Comparison of ENCODE assay signal across 23 mouse cellular contexts in genomic region chr1:85101754-85102153, GRCm38 (mm10). TPM values are rescaled to one million over a fixed set of nuclear protein-coding genes. Genes with fewer than 3 reads are reported as not detected.
DNase-seq lines count a peak whose midpoint lies in the region; TF ChIP-seq lines count a peak whose summit lies in the region.
"Not testable (repeated sequence)": the region's sequence is repeated elsewhere in the genome, so short reads cannot be mapped to it uniquely, and the experiment has no call there.
"Had no signal": no experiment of that assay in that cellular context is flagged by ENCODE, and none has a peak within 500 bp of the region (broad histone marks: within the 10 kb centered on the region; RNA-seq: fewer than 3 reads in every experiment).

No protein-coding gene starts in this region.

- 55% methylated on average over 4 of the region's 4 CpGs for WGBS in spleen, adult 2 months

- peak; percentile 62; the same call in 1 of the 2 replicates for TF ChIP-seq EP300 in CH12.LX (IDR thresholded peaks at IDR 0.05; ENCODE audit: low read length)

- H3K4me1 ChIP-seq in CH12.LX (ENCODE audit: control insufficient read depth in 1 of 2, insufficient read depth in 2 of 2): peaks cover 3 to 11% of the 10 kb centered on the region in 2 experiments; a peak in 3 of 4 replicates
- not testable (repeated sequence) for H3K4me1 ChIP-seq in spleen, adult 2 months (ENCODE audit: control insufficient read depth, insufficient read depth, insufficient read length)

- not testable (repeated sequence) for H3K9me3 ChIP-seq in CH12.LX (replicated peaks; ENCODE audit: low read length)

- peak; percentile 54 to 68 for DNase-seq in B cell, adult 2 months
- DNase-seq in CH12.LX (ENCODE audit: extremely low read depth); spleen, adult 2 months (ENCODE audit: low read depth in 1 of 2, low spot score in 2 of 2): not testable (repeated sequence)
- DNase-seq in heart, adult 11 months: peak; percentile 91
- peak; percentile 35 for DNase-seq in spleen, adult 12 weeks (ENCODE audit: low spot score)
- DNase-seq in spleen, postnatal 36 days (ENCODE audit: low spot score in 2 of 2): peak; percentile 69 to 73

- dilution Hi-C loops in CH12.LX (cut with MboI; ENCODE audit: extremely low pct_ligation_motif_present, extremely low pct_unique_long_range_greater_than_20kb, low sequenced_read_pairs): not testable (repeated sequence)

- H3K4me3 ChIP-seq in CH12.LX (replicated peaks in 1 of 3; ENCODE audit: low read depth in 2 of 3, low read length in 2 of 3, poor library complexity in 1 of 3); spleen, adult 2 months (ENCODE audit: extremely low read depth, insufficient read depth, insufficient read length): not testable (repeated sequence)

- not testable (repeated sequence) for H3K79me2 ChIP-seq in CH12.LX (replicated peaks; ENCODE audit: control insufficient read depth, extremely low read depth, insufficient read depth, poor library complexity, severe bottlenecking)

- peak overlapping the region; percentile 68 for H3K27ac ChIP-seq in CH12.LX (ENCODE audit: insufficient read depth, low read depth)
- H3K27ac ChIP-seq in spleen, adult 2 months (ENCODE audit: insufficient read depth, low read length): 0 out of 2 replicates have a peak overlapping the region, but pooled peaks have one; percentile 43

- peak; percentile 31; the same call in 1 of the 2 replicates for TF ChIP-seq POLR2A in CH12.LX (IDR thresholded peaks at IDR 0.05; ENCODE audit: low read depth, low read length)
- not testable (repeated sequence) for TF ChIP-seq POLR2A in spleen, adult 2 months (IDR thresholded peaks at IDR 0.05; ENCODE audit: low read depth, low read length)

- not testable (repeated sequence) for H3K4me2 ChIP-seq in CH12.LX (ENCODE audit: insufficient read depth, low read depth, poor library complexity, severe bottlenecking)

- in situ Hi-C loops in CH12.LX (cut with MboI; ENCODE audit: low pct_ligation_motif_present, low pct_unique_long_range_greater_than_20kb, low sequenced_read_pairs): not testable (repeated sequence)

- TF ChIP-seq CTCF in CH12.LX (conservative IDR thresholded peaks at IDR 0.05 in 1 of 2, IDR thresholded peaks at IDR 0.05 in 1 of 2; ENCODE audit: low read depth in 2 of 2, low read length in 2 of 2); spleen, adult 2 months (IDR thresholded peaks at IDR 0.05; ENCODE audit: extremely low read depth, insufficient read depth, insufficient read length, insufficient replicate concordance): not testable (repeated sequence)

- H3K36me3 ChIP-seq in CH12.LX (replicated peaks in 1 of 2; ENCODE audit: control insufficient read depth in 1 of 2, insufficient read depth in 1 of 2, low read length in 1 of 2); spleen, adult 2 months (ENCODE audit: control insufficient read depth, insufficient read depth, low read length): not testable (repeated sequence)

- not testable (repeated sequence) for TF ChIP-seq RAD21 in CH12.LX (IDR thresholded peaks at IDR 0.05; ENCODE audit: low read depth, low read length)

- H3K9ac ChIP-seq in CH12.LX (ENCODE audit: insufficient read depth, low read depth): not testable (repeated sequence)

- not testable (repeated sequence) for H3K27me3 ChIP-seq in CH12.LX (replicated peaks); spleen, adult 2 months (ENCODE audit: control insufficient read depth, insufficient read depth, low read length)

TF ChIP-seq in CH12.LX, 34 proteins besides CTCF, POLR2A, EP300 and RAD21:
- peak; percentile 59; the same call in 1 of the 2 replicates for TF ChIP-seq MEF2A (IDR thresholded peaks at IDR 0.05; ENCODE audit: borderline replicate concordance, low read depth, low read length)
- peak; percentile 56; the same call in 1 of the 2 replicates for TF ChIP-seq TCF12 (IDR thresholded peaks at IDR 0.05; ENCODE audit: low read depth, low read length)
- peak; percentile 43 for TF ChIP-seq BHLHE40 (IDR thresholded peaks at IDR 0.05; ENCODE audit: low read depth, low read length)
- TF ChIP-seq SIN3A (IDR thresholded peaks at IDR 0.05; ENCODE audit: low read length): 0 out of 2 replicates have a peak, but pooled peaks have one; percentile 39
- TF ChIP-seq IRF4 (IDR thresholded peaks at IDR 0.05; ENCODE audit: low read depth, low read length): peak; percentile 68
- peak; percentile 79 for TF ChIP-seq ETS1 (conservative IDR thresholded peaks at IDR 0.05; ENCODE audit: low read depth, low read length)
- TF ChIP-seq JUND (conservative IDR thresholded peaks at IDR 0.05; ENCODE audit: low read depth, low read length): peak; percentile 62; the same call in 1 of the 2 replicates
- 0 out of 2 replicates have a peak, but pooled peaks have one; percentile 37 for TF ChIP-seq RCOR1 (conservative IDR thresholded peaks at IDR 0.05; ENCODE audit: low read depth, low read length)
- TF ChIP-seq HCFC1 (IDR thresholded peaks at IDR 0.05; ENCODE audit: low read depth, low read length): peak; percentile 36; the same call in 1 of the 2 replicates
- TF ChIP-seq JUN (IDR thresholded peaks at IDR 0.05; ENCODE audit: insufficient read depth, low read depth, low read length): peak; percentile 67; the same call in 1 of the 2 replicates
- TF ChIP-seq MYC (IDR thresholded peaks at IDR 0.05; ENCODE audit: low read depth, low read length): peak; percentile 26; the same call in 1 of the 2 replicates
- peak; percentile 19; the same call in 1 of the 2 replicates for TF ChIP-seq GABPA (IDR thresholded peaks at IDR 0.05; ENCODE audit: insufficient replicate concordance, low read depth, low read length)
- 0 out of 2 replicates have a peak, but pooled peaks have one; percentile 25 for TF ChIP-seq ELF1 (IDR thresholded peaks at IDR 0.05; ENCODE audit: low read depth, low read length)
- 0 out of 2 replicates have a peak, but pooled peaks have one; percentile 19 for TF ChIP-seq MAFK (IDR thresholded peaks at IDR 0.05; ENCODE audit: insufficient replicate concordance, low read length)

RNA-seq across cellular contexts. Expression of gene Gm10553, which starts 1.8 kb away (rescaled TPM):
- total RNA-seq in CH12.LX (2012; rRNA removed) (1.2 TPM in 1 of 2 replicates, not detected in the other), CH12.LX (2014; rRNA removed) (not detected in 2 replicates)
- not detected in 2 replicates for polyA plus RNA-seq in CH12.LX (2012; ENCODE audit: insufficient read length, low read depth)
- not detected in 2 replicates for polyA plus RNA-seq in spleen, adult 2 months (2012; rRNA removed)
- total RNA-seq: adrenal gland, adult 18-20 months; adrenal gland, adult 2 months; adrenal gland, adult 8-10 months; adrenal gland, postnatal 10 days; adrenal gland, postnatal 14 days; adrenal gland, postnatal 25 days; adrenal gland, postnatal 36 days; adrenal gland, postnatal 4 days; ES-E14; G1E; MEL had no signal
- polyA plus RNA-seq: activated CD4-positive, CD25-positive, alpha-beta regulatory T cell, adult 4 months; adrenal gland, adult 2 months; brain, embryonic 14.5 days; C2C12; CD4-positive, CD25-positive, alpha-beta regulatory T cell, adult 4 months; cerebellum, adult 2 months; G1E; Patski had no signal

RNA-seq across cellular contexts. Expression of gene A530032D15Rik, which starts 7.9 kb away (rescaled TPM):
- total RNA-seq in CH12.LX (2012; rRNA removed) (58.6 and 74.4 TPM in 2 replicates), CH12.LX (2014; rRNA removed) (97.2 and 114 TPM in 2 replicates)
- polyA plus RNA-seq in CH12.LX (2012; ENCODE audit: insufficient read length, low read depth): 105 TPM in 2 replicates
- polyA plus RNA-seq in spleen, adult 2 months (2012; rRNA removed): 1.2 and 1.4 TPM in 2 replicates
- total RNA-seq: adrenal gland, postnatal 25 days; MEL had no signal
- polyA plus RNA-seq: adrenal gland, adult 2 months; brain, embryonic 14.5 days; C2C12; cerebellum, adult 2 months; G1E had no signal

Comparison
In these comparisons a context has a peak if more than half of its experiments do, and no peak if none do; other contexts are left out.
1. RNA of gene A530032D15Rik, which starts 7.9 kb away (polyA plus RNA-seq): 105 TPM in CH12.LX; 1.2 to 1.4 TPM in spleen, adult 2 months; every median in the first group is over 10 times any median in the second.